Mouse (Mus musculus): ENCODE measurements at regions not wholly inside any gene's neighbourhood (a gene's known extent, or its start where the extent isn't known, plus 50 kb on each side); places are given as distances from the start of the nearest gene placed in this dataset.
A peak's percentile ranks its signal among the peaks of the same experiment; 100 is the strongest.

DNA sequence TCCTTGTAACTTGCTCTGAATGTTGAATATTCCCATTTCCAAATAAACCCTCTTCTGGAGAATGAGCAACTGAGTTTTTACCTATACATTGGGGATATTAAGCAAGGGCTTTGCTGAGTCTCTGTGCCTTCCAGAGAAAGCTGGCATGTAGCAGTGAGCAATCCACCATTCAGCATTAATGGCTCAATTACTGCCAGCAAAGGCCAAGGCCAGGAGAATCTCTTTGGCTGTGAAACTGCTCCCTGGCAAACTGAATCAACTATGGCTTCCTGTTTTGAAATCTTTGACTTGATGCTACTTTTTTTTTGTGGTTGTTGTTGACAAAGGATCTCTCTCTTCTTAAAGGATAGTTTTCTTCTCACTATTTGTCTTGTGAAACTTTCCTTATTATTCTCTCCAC, 1704.4 kb upstream of the Cntnap5a start:
- no peaks in the 10 kb centered on the region for H3K79me3 ChIP-seq (ENCODE audit: low read depth)
- H3K4me3 ChIP-seq (ENCODE audit: insufficient read depth, poor library complexity, severe bottlenecking) = no peak overlapping the region
- no peaks in the 10 kb centered on the region for H3K36me3 ChIP-seq (ENCODE audit: control insufficient read depth, insufficient read depth)
- H3K27me3 ChIP-seq (ENCODE audit: control insufficient read depth, insufficient read depth, insufficient read length) = no peaks in the 10 kb centered on the region
- H3ac ChIP-seq (ENCODE audit: control insufficient read depth, insufficient read length, low read depth) = no peak overlapping the region
- H3K79me2 ChIP-seq (ENCODE audit: control insufficient read depth, insufficient read depth) = no peaks in the 10 kb centered on the region
- TF ChIP-seq MYOD1 (IDR thresholded peaks at IDR 0.05; ENCODE audit: control insufficient read depth, insufficient read length, low read depth) = no peak
- no peak for TF ChIP-seq FOSL1 (IDR thresholded peaks at IDR 0.05; ENCODE audit: insufficient read depth, low read length, poor library complexity, severe bottlenecking)
- no peak for TF ChIP-seq CEBPB (IDR thresholded peaks at IDR 0.05; ENCODE audit: low read depth)

DNA sequence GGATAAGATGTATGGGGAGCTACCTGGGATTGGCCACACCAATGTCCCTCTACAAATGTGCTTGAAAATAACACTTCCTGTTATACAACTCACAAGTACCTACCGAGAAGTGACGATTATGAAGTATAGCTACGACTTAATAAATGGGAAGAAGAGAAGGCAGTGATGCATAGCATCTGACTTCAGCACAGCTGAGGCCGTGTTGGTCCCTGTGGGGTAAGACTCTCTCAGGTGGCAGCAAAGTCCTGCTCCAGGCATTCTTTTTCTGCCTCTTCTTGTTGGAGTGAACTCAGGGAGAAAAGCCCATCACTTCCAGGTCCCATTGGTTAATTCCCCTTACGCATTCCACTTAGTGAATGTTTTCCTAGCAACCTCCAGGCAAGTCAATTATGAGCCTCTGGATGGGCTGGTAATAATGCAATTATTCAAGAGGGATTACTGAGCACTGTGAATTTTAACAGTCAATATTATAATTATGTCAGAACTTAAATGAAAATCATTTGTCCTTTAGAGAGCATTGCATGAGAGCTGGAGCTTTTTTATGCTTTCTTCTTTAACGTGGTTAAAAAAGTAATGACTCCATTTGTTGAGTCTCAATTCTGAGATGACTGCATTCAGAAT, 1694.8 kb upstream of the Cntnap5a start:
- Histone ChIP-seq H3K79me2 (ENCODE audit: control insufficient read depth, insufficient read depth) (no peaks in the 10 kb centered on the region), H3ac (ENCODE audit: control insufficient read depth, insufficient read length, low read depth) (no peak overlapping the region), H3K36me3 (ENCODE audit: control insufficient read depth, insufficient read depth) (no peaks in the 10 kb centered on the region), H3K79me3 (ENCODE audit: low read depth) (no peaks in the 10 kb centered on the region), H3K4me3 (ENCODE audit: insufficient read depth, poor library complexity, severe bottlenecking) (no peak overlapping the region), H3K27me3 (ENCODE audit: control insufficient read depth, insufficient read depth, insufficient read length) (no peaks in the 10 kb centered on the region)
- no peak for TF ChIP-seq FOSL1 (IDR thresholded peaks at IDR 0.05; ENCODE audit: insufficient read depth, low read length, poor library complexity, severe bottlenecking)
- no peak for TF ChIP-seq CTCF (IDR thresholded peaks at IDR 0.05; ENCODE audit: control insufficient read depth, insufficient read depth, insufficient read length)
- TF ChIP-seq MYOG (IDR thresholded peaks at IDR 0.05; ENCODE audit: control insufficient read depth, extremely low read depth, insufficient read length) = no peak
- TF ChIP-seq CEBPB (IDR thresholded peaks at IDR 0.05; ENCODE audit: low read depth) = no peak
- TF ChIP-seq MYOD1 (IDR thresholded peaks at IDR 0.05; ENCODE audit: control insufficient read depth, insufficient read length, low read depth) = no peak
- TF ChIP-seq USF1 (IDR thresholded peaks at IDR 0.05; ENCODE audit: low read depth) = no peak
- no peak for TF ChIP-seq MAX (IDR thresholded peaks at IDR 0.05)

DNA sequence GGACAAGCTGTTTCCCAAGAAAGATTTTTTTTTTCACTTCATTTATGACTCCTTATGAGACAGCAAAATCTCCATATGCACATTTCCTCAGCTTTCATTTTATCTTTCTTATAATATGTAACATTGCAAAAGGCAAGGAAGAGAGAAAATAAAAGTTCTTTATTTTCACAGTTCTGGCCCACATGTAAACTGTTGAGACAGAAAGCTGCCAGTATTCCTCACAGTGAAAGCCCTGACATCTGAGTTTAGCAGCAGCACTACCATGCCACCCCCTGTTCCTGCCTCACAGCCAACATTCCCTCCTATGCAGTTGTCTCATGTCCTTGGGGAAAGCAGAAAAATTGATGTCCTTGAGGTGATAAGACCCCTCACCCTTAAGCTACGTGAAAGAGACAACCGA, 1692.1 kb upstream of the Cntnap5a start:
- Histone ChIP-seq H3K27me3 (ENCODE audit: control insufficient read depth, insufficient read depth, insufficient read length) (no peaks in the 10 kb centered on the region), H3K79me3 (ENCODE audit: low read depth) (no peaks in the 10 kb centered on the region), H3K79me2 (ENCODE audit: control insufficient read depth, insufficient read depth) (no peaks in the 10 kb centered on the region), H3ac (ENCODE audit: control insufficient read depth, insufficient read length, low read depth) (no peak overlapping the region), H3K4me3 (ENCODE audit: insufficient read depth, poor library complexity, severe bottlenecking) (no peak overlapping the region), H3K36me3 (ENCODE audit: control insufficient read depth, insufficient read depth) (no peaks in the 10 kb centered on the region)
- TF ChIP-seq MAX (IDR thresholded peaks at IDR 0.05) = no peak
- no peak for TF ChIP-seq CTCF (IDR thresholded peaks at IDR 0.05; ENCODE audit: control insufficient read depth, insufficient read depth, insufficient read length)
- no peak for TF ChIP-seq MYOG (IDR thresholded peaks at IDR 0.05; ENCODE audit: control insufficient read depth, extremely low read depth, insufficient read length)
- TF ChIP-seq USF1 (IDR thresholded peaks at IDR 0.05; ENCODE audit: low read depth) = no peak
- TF ChIP-seq CEBPB (IDR thresholded peaks at IDR 0.05; ENCODE audit: low read depth) = no peak
- TF ChIP-seq FOSL1 (IDR thresholded peaks at IDR 0.05; ENCODE audit: insufficient read depth, low read length, poor library complexity, severe bottlenecking) = no peak
- no peak for TF ChIP-seq MYOD1 (IDR thresholded peaks at IDR 0.05; ENCODE audit: control insufficient read depth, insufficient read length, low read depth)

DNA sequence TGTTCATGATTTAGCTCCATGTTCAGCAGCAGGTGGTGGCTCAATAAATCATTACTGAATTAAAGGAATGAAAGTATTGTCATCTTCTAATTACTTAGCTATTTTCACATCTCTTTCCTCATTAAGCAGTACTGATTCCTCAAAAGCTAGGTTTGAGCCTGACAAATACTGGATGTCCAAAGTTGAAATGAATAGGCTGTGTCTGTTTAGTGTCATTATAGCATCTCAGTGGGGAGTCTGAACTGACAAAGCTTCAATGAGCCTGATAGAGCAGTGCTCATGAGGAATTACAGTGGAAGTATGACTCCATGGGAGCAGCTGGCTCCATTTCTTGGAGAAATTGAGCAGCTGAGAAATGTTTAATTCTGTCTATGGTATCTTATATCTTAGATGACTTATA, 1646.7 kb upstream of the Cntnap5a start:
- no peak overlapping the region for H3K4me3 ChIP-seq (ENCODE audit: insufficient read depth, poor library complexity, severe bottlenecking)
- H3K79me2 ChIP-seq (ENCODE audit: control insufficient read depth, insufficient read depth) = no peaks in the 10 kb centered on the region
- no peak for TF ChIP-seq MYOD1 (IDR thresholded peaks at IDR 0.05; ENCODE audit: control insufficient read depth, insufficient read length, low read depth)
- TF ChIP-seq USF1 (IDR thresholded peaks at IDR 0.05; ENCODE audit: low read depth) = no peak
- TF ChIP-seq MYOG (IDR thresholded peaks at IDR 0.05; ENCODE audit: control insufficient read depth, extremely low read depth, insufficient read length) = no peak
- no peak for TF ChIP-seq CEBPB (IDR thresholded peaks at IDR 0.05; ENCODE audit: low read depth)
- no peak for TF ChIP-seq CTCF (IDR thresholded peaks at IDR 0.05; ENCODE audit: control insufficient read depth, insufficient read depth, insufficient read length)
- TF ChIP-seq MAX (IDR thresholded peaks at IDR 0.05) = no peak
- TF ChIP-seq FOSL1 (IDR thresholded peaks at IDR 0.05; ENCODE audit: insufficient read depth, low read length, poor library complexity, severe bottlenecking) = no peak
- H3K79me3 ChIP-seq (ENCODE audit: low read depth) = no peaks in the 10 kb centered on the region
- no peaks in the 10 kb centered on the region for H3K27me3 ChIP-seq (ENCODE audit: control insufficient read depth, insufficient read depth, insufficient read length)
- no peaks in the 10 kb centered on the region for H3K36me3 ChIP-seq (ENCODE audit: control insufficient read depth, insufficient read depth)
- no peak overlapping the region for H3ac ChIP-seq (ENCODE audit: control insufficient read depth, insufficient read length, low read depth)

DNA sequence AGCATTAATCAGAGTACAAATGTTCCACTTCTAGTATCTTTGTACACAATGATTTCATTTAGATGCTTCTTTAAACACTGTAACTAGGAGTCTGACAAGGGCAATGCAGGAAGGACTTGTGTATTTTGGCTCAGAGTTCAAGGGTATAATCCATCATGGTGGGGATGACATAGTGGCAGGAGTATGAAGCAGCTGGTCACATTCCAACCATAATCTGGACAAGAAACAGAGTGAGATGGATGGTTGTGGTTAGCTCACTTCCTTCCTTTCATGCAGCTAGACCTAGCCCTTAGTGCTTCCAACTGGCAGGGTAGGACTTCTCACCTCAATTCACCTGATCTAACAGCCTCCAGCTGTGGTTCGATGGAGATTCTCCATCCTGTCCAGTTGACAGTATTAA, 1645.2 kb upstream of the Cntnap5a start:
- Histone ChIP-seq H3K27me3 (ENCODE audit: control insufficient read depth, insufficient read depth, insufficient read length) (no peaks in the 10 kb centered on the region), H3ac (ENCODE audit: control insufficient read depth, insufficient read length, low read depth) (no peak overlapping the region), H3K79me3 (ENCODE audit: low read depth) (no peaks in the 10 kb centered on the region), H3K4me3 (ENCODE audit: insufficient read depth, poor library complexity, severe bottlenecking) (no peak overlapping the region), H3K36me3 (ENCODE audit: control insufficient read depth, insufficient read depth) (no peaks in the 10 kb centered on the region), H3K79me2 (ENCODE audit: control insufficient read depth, insufficient read depth) (no peaks in the 10 kb centered on the region)
- TF ChIP-seq CEBPB (IDR thresholded peaks at IDR 0.05; ENCODE audit: low read depth) = no peak
- TF ChIP-seq FOSL1 (IDR thresholded peaks at IDR 0.05; ENCODE audit: insufficient read depth, low read length, poor library complexity, severe bottlenecking) = peak; percentile 68

DNA sequence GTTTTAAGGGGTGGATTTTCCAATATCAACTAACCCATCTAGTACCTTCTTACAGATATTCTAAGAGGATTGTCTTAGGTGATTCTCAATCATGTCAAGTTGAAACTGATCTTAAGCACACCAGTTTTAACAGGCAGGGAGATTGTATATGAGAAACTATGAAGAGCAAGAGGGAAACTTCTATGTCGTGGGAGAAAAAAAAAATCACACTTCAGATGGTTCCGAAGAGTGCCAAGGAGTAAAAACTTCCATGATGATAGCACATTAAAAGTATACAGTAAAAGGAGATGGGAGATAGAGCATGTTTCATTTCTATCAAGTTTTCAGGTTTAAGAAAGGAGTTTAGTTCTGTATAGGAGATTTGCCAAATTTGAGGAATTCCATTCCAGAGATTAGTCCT, 1621.5 kb upstream of the Cntnap5a start:
- no peak for TF ChIP-seq MAX (IDR thresholded peaks at IDR 0.05)
- no peak for TF ChIP-seq MYOG (IDR thresholded peaks at IDR 0.05; ENCODE audit: control insufficient read depth, extremely low read depth, insufficient read length)
- TF ChIP-seq USF1 (IDR thresholded peaks at IDR 0.05; ENCODE audit: low read depth) = no peak
- no peak for TF ChIP-seq CEBPB (IDR thresholded peaks at IDR 0.05; ENCODE audit: low read depth)
- no peak for TF ChIP-seq MYOD1 (IDR thresholded peaks at IDR 0.05; ENCODE audit: control insufficient read depth, insufficient read length, low read depth)
- no peak for TF ChIP-seq FOSL1 (IDR thresholded peaks at IDR 0.05; ENCODE audit: insufficient read depth, low read length, poor library complexity, severe bottlenecking)
- no peak for TF ChIP-seq CTCF (IDR thresholded peaks at IDR 0.05; ENCODE audit: control insufficient read depth, insufficient read depth, insufficient read length)
- Histone ChIP-seq H3ac (ENCODE audit: control insufficient read depth, insufficient read length, low read depth) (no peak overlapping the region), H3K79me3 (ENCODE audit: low read depth) (no peaks in the 10 kb centered on the region), H3K36me3 (ENCODE audit: control insufficient read depth, insufficient read depth) (no peaks in the 10 kb centered on the region), H3K4me3 (ENCODE audit: insufficient read depth, poor library complexity, severe bottlenecking) (no peak overlapping the region), H3K79me2 (ENCODE audit: control insufficient read depth, insufficient read depth) (no peaks in the 10 kb centered on the region), H3K27me3 (ENCODE audit: control insufficient read depth, insufficient read depth, insufficient read length) (no peaks in the 10 kb centered on the region)
